Mouse (Mus musculus) gastrocnemius, postnatal 10 days (tissue): Measurements from ENCODE around the gene Pcp4. TPM values are rescaled to one million over a fixed set of nuclear protein-coding genes. Genes with fewer than 3 reads are reported as not detected.

Source experiments
- total RNA-seq, 2 experiments: library from RNA; stranded (reverse); gene quantifications; 2 replicates each; pipeline ENCODE4 v1.2.3; 2021

Pcp4 gene
- total RNA-seq, 2 experiments from 2014 or later: 2.4 TPM; not detected in 1

Other genes starting within 250 kb of the Pcp4 start
- gene B3galt5, start 231.8 kb upstream of the Pcp4 start, total RNA-seq: under 1 TPM; 0.16 to 0.26 TPM
- gene Itgb2l, start 24.0 kb upstream of the Pcp4 start, total RNA-seq: under 1 TPM in 1 of 2 experiments, not detected in 1; 0.75 TPM